Mouse (Mus musculus) liver, embryonic 16.5 days (tissue): ENCODE data around the gene Rfx3. TPM values are rescaled to one million over a fixed set of nuclear protein-coding genes. Genes with fewer than 3 reads are reported as not detected.

ENCODE experiments used
- ATAC-seq: fragments of 200-750 bp; cut with Nextera tagmentation; 2 replicates; pipeline ENCODE4 v1.8.0; 2017; ENCODE audit warnings: low read depth, mild to moderate bottlenecking, moderate number of reproducible peaks, moderate library complexity
- H3K27ac ChIP-seq: fragments of 300-500 bp; sonication (generic); 2 replicates; pipeline ENCODE4 v1.5.1; 2014; ENCODE audit warnings: mild to moderate bottlenecking, low read length
- H3K27me3 ChIP-seq: fragments of 300-500 bp; sonication (generic); 2 replicates; pipeline ENCODE4 v1.6.1; 2014; ENCODE audit warnings: low read depth, low read length, mixed read lengths; ENCODE audit not compliant: control insufficient read depth, insufficient read depth
- H3K36me3 ChIP-seq: fragments of 300-500 bp; sonication (generic); 2 replicates; pipeline ENCODE4 v1.6.1; 2014; ENCODE audit warnings: mild to moderate bottlenecking; ENCODE audit not compliant: control insufficient read depth, insufficient read depth
- H3K4me1 ChIP-seq: fragments of 300-500 bp; sonication (generic); 2 replicates; pipeline ENCODE4 v1.6.1; 2014; ENCODE audit warnings: low read depth, low read length, mixed read lengths; ENCODE audit not compliant: control insufficient read depth
- H3K4me2 ChIP-seq: fragments of 300-500 bp; sonication (generic); 2 replicates; pipeline ENCODE4 v1.6.1; 2014; ENCODE audit warnings: low read depth, low read length, mixed read lengths
- H3K4me3 ChIP-seq: fragments of 300-500 bp; sonication (generic); 2 replicates; pipeline ENCODE4 v1.5.1; 2014; ENCODE audit warnings: low read depth, mild to moderate bottlenecking, low read length
- H3K9ac ChIP-seq: fragments of 300-500 bp; sonication (generic); 2 replicates; pipeline ENCODE4 v1.6.1; 2014; ENCODE audit warnings: low read depth, low read length
- H3K9me3 ChIP-seq: fragments of 300-500 bp; sonication (generic); replicated peaks from 2 replicates; pipeline ENCODE4 v1.6.1; 2016; ENCODE audit warnings: low read length; ENCODE audit not compliant: control insufficient read depth
- WGBS: fragments of 180-500 bp; shearing (Covaris S2); extraction: QIAGEN DNeasy Blood & Tissue Kit; methylation state at CpG from one replicate; pipeline ENCODE4 v1.1.7; 2014; ENCODE audit not compliant: insufficient replicate concordance; 5-methylcytosine and 5-hydroxymethylcytosine counted together
- polyA plus RNA-seq: library from polyadenylated mRNA; unstranded; fragments of >200 nt; fragmentation: Nextera tagmentation; extraction: Ambion mirVana; gene quantifications from 2 replicates; pipeline ENCODE4 v1.2.1, GENCODE M21; 2015

Rfx3 gene
- polyA plus RNA-seq, 1 experiment from 2014 or later = 2.0 TPM

- WGBS = under 1% methylated on average over 5 of the region's 5 CpGs
- peaks cover 8% of the 10 kb centered on the region for H3K4me1 ChIP-seq
- peak overlapping the region; percentile 75 for H3K4me2 ChIP-seq
- H3K9me3 ChIP-seq = no peaks in the 10 kb centered on the region
- peak overlapping the region; percentile 97 for H3K4me3 ChIP-seq
- H3K27ac ChIP-seq = peak overlapping the region; percentile 99; the same call in 1 of the 2 replicates
- H3K27me3 ChIP-seq = no peaks in the 10 kb centered on the region
- ATAC-seq = no peak
- peak overlapping the region; percentile 96 for H3K9ac ChIP-seq
- no peaks in the 10 kb centered on the region for H3K36me3 ChIP-seq
Observed at GRCm38 (mm10) chr19:28009587-28010281, 1.2 kb downstream of the Rfx3 start.

DNA sequence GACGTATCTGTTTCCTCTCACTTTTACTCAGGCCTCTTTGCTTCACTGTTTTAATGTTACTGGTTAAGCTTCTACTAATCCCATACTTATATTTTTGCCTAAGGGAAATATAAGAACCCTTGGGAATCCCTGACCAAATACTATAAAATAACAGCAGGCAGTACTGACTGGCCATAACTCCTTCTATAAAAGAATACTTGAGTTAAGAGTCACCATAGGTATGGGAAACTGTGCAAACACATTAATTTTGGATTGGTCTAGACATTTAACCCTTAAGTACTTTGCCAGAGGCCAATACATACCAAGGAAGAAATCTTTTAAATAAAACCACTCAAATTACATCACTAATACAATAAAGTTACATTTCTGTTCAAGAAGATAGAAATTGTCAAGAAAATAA is 6.8 kb downstream of the Rfx3 start:
- ATAC-seq = no peak
- no peaks in the 10 kb centered on the region for H3K36me3 ChIP-seq
- H3K27ac ChIP-seq = no peak overlapping the region
- no peaks in the 10 kb centered on the region for H3K4me1 ChIP-seq
- H3K27me3 ChIP-seq = no peaks in the 10 kb centered on the region
- 33% methylated on average over 1 of the region's 1 CpGs for WGBS
- no peak overlapping the region for H3K9ac ChIP-seq
- no peaks in the 10 kb centered on the region for H3K9me3 ChIP-seq
- H3K4me2 ChIP-seq = no peak overlapping the region
- H3K4me3 ChIP-seq = no peak overlapping the region

- Histone ChIP-seq H3K4me2 (no peak overlapping the region), H3K4me1 (no peaks in the 10 kb centered on the region), H3K9me3 (no peaks in the 10 kb centered on the region), H3K27ac (no peak overlapping the region), H3K27me3 (no peaks in the 10 kb centered on the region), H3K4me3 (no peak overlapping the region), H3K9ac (no peak overlapping the region), H3K36me3 (no peaks in the 10 kb centered on the region)
- ATAC-seq = no peak
- 82% methylated on average over 1 of the region's 1 CpGs for WGBS
Observed at GRCm38 (mm10) chr19:28003474-28003873, 7.5 kb downstream of the Rfx3 start.

- ATAC-seq = no peak
- Histone ChIP-seq H3K27ac (no peak overlapping the region), H3K9ac (no peak overlapping the region), H3K4me3 (no peak overlapping the region), H3K4me1 (no peaks in the 10 kb centered on the region), H3K9me3 (no peaks in the 10 kb centered on the region), H3K4me2 (no peak overlapping the region), H3K36me3 (no peaks in the 10 kb centered on the region), H3K27me3 (no peaks in the 10 kb centered on the region)
- 55% methylated on average over 3 of the region's 3 CpGs for WGBS
Observed at GRCm38 (mm10) chr19:28002708-28003107, 8.3 kb downstream of the Rfx3 start.

DNA sequence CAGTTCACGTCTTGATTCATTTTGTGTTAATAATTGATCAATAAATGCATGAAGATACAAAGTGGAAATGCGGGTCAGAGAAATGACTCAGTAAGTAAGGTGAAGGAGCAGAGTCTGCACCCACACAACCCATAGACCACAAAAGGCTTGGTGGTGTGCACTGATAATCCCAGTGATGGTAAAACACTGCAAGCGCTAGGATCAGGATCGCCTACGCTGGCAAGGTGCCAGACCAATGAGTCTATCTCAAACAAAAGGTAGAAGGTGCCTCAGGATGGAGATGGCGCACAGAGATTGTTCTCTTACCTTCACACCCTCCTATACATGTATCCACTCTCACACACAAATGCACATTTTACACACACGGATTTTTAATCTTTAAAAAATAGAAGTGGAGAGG is 18.2 kb downstream of the Rfx3 start:
- no peaks in the 10 kb centered on the region for H3K4me1 ChIP-seq
- H3K9ac ChIP-seq = no peak overlapping the region
- no peaks in the 10 kb centered on the region for H3K9me3 ChIP-seq
- WGBS = 63% methylated on average over 7 of the region's 7 CpGs
- no peaks in the 10 kb centered on the region for H3K36me3 ChIP-seq
- no peak overlapping the region for H3K4me3 ChIP-seq
- H3K4me2 ChIP-seq = no peak overlapping the region
- no peaks in the 10 kb centered on the region for H3K27me3 ChIP-seq
- no peak overlapping the region for H3K27ac ChIP-seq
- ATAC-seq = no peak

DNA sequence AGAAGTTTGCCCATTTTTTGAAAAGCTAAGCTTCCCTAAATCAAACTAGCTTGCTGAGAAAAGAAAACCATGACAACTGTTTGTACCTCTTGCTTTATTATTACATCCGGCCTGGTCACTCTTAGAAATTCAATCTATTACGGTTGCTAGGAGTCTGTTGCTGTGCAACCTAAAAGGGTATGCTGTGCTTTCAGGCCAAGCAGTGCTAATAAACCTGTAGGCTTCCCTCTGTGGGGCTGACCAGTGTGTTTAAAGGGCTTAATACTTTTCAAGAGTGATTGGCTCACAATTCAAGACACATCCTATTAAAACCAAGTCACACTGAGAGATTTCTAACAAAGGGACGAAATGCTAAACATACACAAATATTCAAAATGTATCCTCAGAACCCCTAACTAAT is 22.2 kb downstream of the Rfx3 start:
- WGBS = 79% methylated on average over 3 of the region's 3 CpGs
- no peak overlapping the region for H3K4me3 ChIP-seq
- no peak overlapping the region for H3K9ac ChIP-seq
- H3K4me1 ChIP-seq = no peaks in the 10 kb centered on the region
- no peak overlapping the region for H3K27ac ChIP-seq
- H3K4me2 ChIP-seq = no peak overlapping the region
- H3K9me3 ChIP-seq = no peaks in the 10 kb centered on the region
- H3K27me3 ChIP-seq = no peaks in the 10 kb centered on the region
- no peak for ATAC-seq
- no peaks in the 10 kb centered on the region for H3K36me3 ChIP-seq

DNA sequence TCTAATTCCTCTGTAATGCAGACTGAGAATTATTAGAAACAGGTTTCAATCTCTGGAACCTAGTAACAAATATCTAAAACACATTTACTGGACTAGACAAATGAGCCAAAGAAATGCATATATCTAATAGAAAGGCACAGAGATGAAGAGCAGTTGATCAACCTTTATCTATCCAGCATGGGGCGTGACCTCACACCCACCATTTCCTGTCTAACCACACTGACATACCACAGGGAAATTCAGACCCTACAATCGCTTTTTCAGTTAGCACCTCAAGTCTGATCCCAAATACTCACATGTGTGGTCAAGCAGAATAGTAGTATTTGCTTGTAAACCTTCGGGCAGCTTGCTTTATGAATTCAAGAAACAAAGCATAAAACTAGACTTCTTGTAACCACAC is 43.4 kb downstream of the Rfx3 start:
- H3K4me3 ChIP-seq = no peak overlapping the region
- no peak for ATAC-seq
- WGBS = 26% methylated on average over 3 of the region's 3 CpGs
- no peak overlapping the region for H3K27ac ChIP-seq
- no peaks in the 10 kb centered on the region for H3K9me3 ChIP-seq
- H3K36me3 ChIP-seq = no peaks in the 10 kb centered on the region
- H3K27me3 ChIP-seq = no peaks in the 10 kb centered on the region
- no peaks in the 10 kb centered on the region; the same call in 1 of the 2 replicates for H3K4me1 ChIP-seq
- H3K9ac ChIP-seq = no peak overlapping the region
- no peak overlapping the region for H3K4me2 ChIP-seq

- ATAC-seq = no peak
- Histone ChIP-seq H3K4me3 (no peak overlapping the region), H3K4me2 (no peak overlapping the region)
Observed at GRCm38 (mm10) chr19:27961271-27961670, 49.7 kb downstream of the Rfx3 start.

DNA sequence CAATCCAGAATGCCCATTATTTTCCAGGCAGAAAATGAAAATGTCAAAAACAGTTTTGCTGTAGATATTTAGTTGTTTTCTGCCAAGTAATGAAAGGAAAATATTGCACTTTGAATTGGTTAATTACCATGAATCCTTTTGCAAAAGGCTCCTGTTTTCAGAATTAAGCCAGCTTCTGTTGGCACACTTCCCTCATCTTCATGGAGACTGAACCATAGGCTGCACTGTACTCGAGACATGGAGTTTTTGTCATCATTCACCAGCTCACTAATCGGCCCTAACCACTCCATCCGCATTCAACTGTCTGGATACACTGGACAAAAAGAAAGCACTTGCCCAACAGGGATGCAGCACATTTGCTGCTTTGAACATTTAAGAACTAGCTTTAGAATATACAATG is 75.5 kb downstream of the Rfx3 start:
- Histone ChIP-seq H3K9ac (no peak overlapping the region), H3K4me2 (no peak overlapping the region), H3K4me1 (no peaks in the 10 kb centered on the region), H3K9me3 (no peaks in the 10 kb centered on the region), H3K36me3 (no peaks in the 10 kb centered on the region), H3K4me3 (no peak overlapping the region), H3K27me3 (no peaks in the 10 kb centered on the region), H3K27ac (no peak overlapping the region)
- WGBS = 75% methylated on average over 3 of the region's 3 CpGs
- no peak for ATAC-seq

More at GRCm38 (mm10) chr19:27961271-27961670, 49.7 kb downstream of the Rfx3 start:
- WGBS = 29% methylated on average over 3 of the region's 3 CpGs
- no peaks in the 10 kb centered on the region for H3K9me3 ChIP-seq
- no peaks in the 10 kb centered on the region for H3K4me1 ChIP-seq
- H3K27ac ChIP-seq = no peak overlapping the region
- no peak overlapping the region for H3K9ac ChIP-seq
- H3K36me3 ChIP-seq = no peaks in the 10 kb centered on the region
- H3K27me3 ChIP-seq = no peaks in the 10 kb centered on the region
